Mouse (Mus musculus): ENCODE data around the gene Mapk10. TPM values are rescaled to one million over a fixed set of nuclear protein-coding genes. Genes with fewer than 3 reads are reported as not detected.

The Mapk10 gene
- 0.59 and 0.82 TPM in 2 replicates for polyA plus RNA-seq (2014; fragmentation: Nextera tagmentation; extraction: Ambion mirVana)

GRCm38 (mm10) chr5:103211101-103211848 lies at the start of gene Mapk10:
TSS of gene Mapk10 (minus strand) at chr5:103211334.
- no peaks in the 10 kb centered on the region for H3K27me3 ChIP-seq (ENCODE audit: control insufficient read depth, insufficient read depth, low read length)
- DNase-seq (ENCODE audit: low spot score) (peak; percentile 71), ATAC-seq (ENCODE audit: insufficient number of reproducible peaks, low FRiP score, low TSS enrichment, low read depth) (peak; percentile 95)
- no peaks in the 10 kb centered on the region for H3K4me1 ChIP-seq (ENCODE audit: control insufficient read depth, insufficient read depth, low read length)
- no peaks in the 10 kb centered on the region for H3K36me3 ChIP-seq (ENCODE audit: control insufficient read depth, insufficient read depth, low read length)
- no peak within 1 kb of the TSS for H3K27ac ChIP-seq (replicated peaks; ENCODE audit: low read depth, low read length)
- no peaks in the 10 kb centered on the region for H3K9me3 ChIP-seq (ENCODE audit: control insufficient read depth, low read length)
- WGBS, result 11% methylated on average over 16 of the region's 16 CpGs
- H3K9ac ChIP-seq (ENCODE audit: low read length), result no peak within 1 kb of the TSS
- H3K4me2 ChIP-seq (ENCODE audit: low read depth, severe bottlenecking), result peak within 1 kb of the TSS; percentile 24; the same call in 1 of the 2 replicates
- H3K4me3 ChIP-seq (ENCODE audit: low read depth, low read length), result no peak within 1 kb of the TSS; the same call in 1 of the 2 replicates

- Histone ChIP-seq H3K9ac (ENCODE audit: low read length) (no peak overlapping the region), H3K4me2 (ENCODE audit: low read depth, severe bottlenecking) (no peak overlapping the region), H3K4me1 (ENCODE audit: control insufficient read depth, insufficient read depth, low read length) (no peaks in the 10 kb centered on the region), H3K36me3 (ENCODE audit: control insufficient read depth, insufficient read depth, low read length) (no peaks in the 10 kb centered on the region), H3K4me3 (ENCODE audit: low read depth, low read length) (no peak overlapping the region), H3K27me3 (ENCODE audit: control insufficient read depth, insufficient read depth, low read length) (no peaks in the 10 kb centered on the region), H3K27ac (replicated peaks; ENCODE audit: low read depth, low read length) (no peak overlapping the region), H3K9me3 (ENCODE audit: control insufficient read depth, low read length) (no peaks in the 10 kb centered on the region)
- DNase-seq (ENCODE audit: low spot score) (no peak), ATAC-seq (ENCODE audit: insufficient number of reproducible peaks, low FRiP score, low TSS enrichment, low read depth) (no peak)
- WGBS, result 88% methylated on average over 5 of the region's 5 CpGs
These were observed 45.0 kb upstream of the Mapk10 start for GRCm38 (mm10) chr5:103256144-103256543.

- H3K36me3 ChIP-seq (ENCODE audit: control insufficient read depth, insufficient read depth, low read length), result no peaks in the 10 kb centered on the region
- H3K9ac ChIP-seq (ENCODE audit: low read length), result no peak overlapping the region
- no peak overlapping the region for H3K27ac ChIP-seq (replicated peaks; ENCODE audit: low read depth, low read length)
- no peak overlapping the region for H3K4me3 ChIP-seq (ENCODE audit: low read depth, low read length)
- no peak for ATAC-seq (ENCODE audit: insufficient number of reproducible peaks, low FRiP score, low TSS enrichment, low read depth)
- WGBS, result 81% methylated on average over 1 of the region's 1 CpGs
- H3K4me2 ChIP-seq (ENCODE audit: low read depth, severe bottlenecking), result no peak overlapping the region
- no peak for DNase-seq (ENCODE audit: low spot score)
- H3K9me3 ChIP-seq (ENCODE audit: control insufficient read depth, low read length), result no peaks in the 10 kb centered on the region
- H3K27me3 ChIP-seq (ENCODE audit: control insufficient read depth, insufficient read depth, low read length), result no peaks in the 10 kb centered on the region
- H3K4me1 ChIP-seq (ENCODE audit: control insufficient read depth, insufficient read depth, low read length), result no peaks in the 10 kb centered on the region
These were observed 31.3 kb upstream of the Mapk10 start for GRCm38 (mm10) chr5:103242430-103242829.

DNA sequence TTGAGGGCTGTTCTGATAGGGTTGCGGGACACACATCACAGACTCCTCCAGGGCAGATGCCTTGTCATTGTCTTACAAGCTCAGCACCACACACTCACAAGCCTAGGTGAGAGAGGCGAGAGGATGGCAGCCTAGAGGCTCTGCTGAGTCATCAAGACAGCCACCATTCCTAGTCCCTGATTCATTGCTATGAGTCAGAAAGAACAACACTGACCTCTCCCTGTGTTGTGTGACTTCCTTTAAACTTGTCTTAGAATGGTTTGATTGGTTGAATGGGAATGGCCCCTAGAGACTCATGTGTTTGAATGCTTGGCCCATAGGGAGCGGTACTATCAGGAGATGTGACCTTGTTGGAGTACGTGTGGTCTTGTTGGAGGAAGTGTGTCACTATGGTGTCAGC lies 20.7 kb upstream of the Mapk10 start:
- H3K4me1 ChIP-seq (ENCODE audit: control insufficient read depth, insufficient read depth, low read length), result no peaks in the 10 kb centered on the region
- no peaks in the 10 kb centered on the region for H3K36me3 ChIP-seq (ENCODE audit: control insufficient read depth, insufficient read depth, low read length)
- H3K9ac ChIP-seq (ENCODE audit: low read length), result no peak overlapping the region
- H3K27me3 ChIP-seq (ENCODE audit: control insufficient read depth, insufficient read depth, low read length), result no peaks in the 10 kb centered on the region
- H3K9me3 ChIP-seq (ENCODE audit: control insufficient read depth, low read length), result no peaks in the 10 kb centered on the region
- ATAC-seq (ENCODE audit: insufficient number of reproducible peaks, low FRiP score, low TSS enrichment, low read depth), result no peak
- no peak overlapping the region for H3K27ac ChIP-seq (replicated peaks; ENCODE audit: low read depth, low read length)
- H3K4me3 ChIP-seq (ENCODE audit: low read depth, low read length), result no peak overlapping the region
- DNase-seq (ENCODE audit: low spot score), result no peak
- H3K4me2 ChIP-seq (ENCODE audit: low read depth, severe bottlenecking), result no peak overlapping the region
- WGBS, result 94% methylated on average over 4 of the region's 4 CpGs

DNA sequence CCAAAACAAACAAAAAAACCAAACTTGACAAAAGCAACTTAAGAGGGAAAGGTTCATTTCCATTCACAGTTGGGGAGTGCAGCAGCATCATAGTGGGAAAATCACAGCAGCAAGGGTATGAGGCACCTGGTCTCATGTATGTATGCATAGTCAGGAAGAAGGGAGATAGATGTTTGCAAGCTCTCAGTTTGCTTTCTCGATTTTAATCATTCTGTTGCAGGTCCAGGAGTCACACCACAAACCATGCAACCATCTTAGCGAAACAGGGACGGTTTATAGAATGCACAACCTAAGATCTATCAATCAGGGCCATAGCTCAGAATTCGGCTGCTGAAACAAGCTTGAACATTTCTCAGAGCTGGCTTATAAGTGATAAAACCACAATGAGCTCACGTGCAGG lies 19.2 kb upstream of the Mapk10 start:
- Histone ChIP-seq H3K27me3 (ENCODE audit: control insufficient read depth, insufficient read depth, low read length) (no peaks in the 10 kb centered on the region), H3K4me2 (ENCODE audit: low read depth, severe bottlenecking) (no peak overlapping the region), H3K9ac (ENCODE audit: low read length) (no peak overlapping the region), H3K27ac (replicated peaks; ENCODE audit: low read depth, low read length) (no peak overlapping the region), H3K9me3 (ENCODE audit: control insufficient read depth, low read length) (no peaks in the 10 kb centered on the region), H3K4me3 (ENCODE audit: low read depth, low read length) (no peak overlapping the region), H3K4me1 (ENCODE audit: control insufficient read depth, insufficient read depth, low read length) (no peaks in the 10 kb centered on the region), H3K36me3 (ENCODE audit: control insufficient read depth, insufficient read depth, low read length) (no peaks in the 10 kb centered on the region)
- WGBS, result 88% methylated on average over 5 of the region's 5 CpGs
- ATAC-seq (ENCODE audit: insufficient number of reproducible peaks, low FRiP score, low TSS enrichment, low read depth) (no peak), DNase-seq (ENCODE audit: low spot score) (no peak)

- H3K9me3 ChIP-seq (ENCODE audit: control insufficient read depth, low read length), result no peaks in the 10 kb centered on the region
- H3K4me3 ChIP-seq (ENCODE audit: low read depth, low read length), result no peak overlapping the region
- no peak for ATAC-seq (ENCODE audit: insufficient number of reproducible peaks, low FRiP score, low TSS enrichment, low read depth)
- H3K36me3 ChIP-seq (ENCODE audit: control insufficient read depth, insufficient read depth, low read length), result no peaks in the 10 kb centered on the region
- H3K4me1 ChIP-seq (ENCODE audit: control insufficient read depth, insufficient read depth, low read length), result no peaks in the 10 kb centered on the region
- H3K4me2 ChIP-seq (ENCODE audit: low read depth, severe bottlenecking), result no peak overlapping the region
- no peaks in the 10 kb centered on the region for H3K27me3 ChIP-seq (ENCODE audit: control insufficient read depth, insufficient read depth, low read length)
- WGBS, result 80% methylated on average over 3 of the region's 3 CpGs
- H3K9ac ChIP-seq (ENCODE audit: low read length), result no peak overlapping the region
- DNase-seq (ENCODE audit: low spot score), result no peak
- H3K27ac ChIP-seq (replicated peaks; ENCODE audit: low read depth, low read length), result no peak overlapping the region
These were observed 18.2 kb upstream of the Mapk10 start for GRCm38 (mm10) chr5:103229321-103229720.

- H3K4me2 ChIP-seq (ENCODE audit: low read depth, severe bottlenecking), result no peak overlapping the region
- H3K27ac ChIP-seq (replicated peaks; ENCODE audit: low read depth, low read length), result no peak overlapping the region
- no peaks in the 10 kb centered on the region for H3K27me3 ChIP-seq (ENCODE audit: control insufficient read depth, insufficient read depth, low read length)
- ATAC-seq (ENCODE audit: insufficient number of reproducible peaks, low FRiP score, low TSS enrichment, low read depth) (no peak), DNase-seq (ENCODE audit: low spot score) (no peak)
- no peak overlapping the region for H3K9ac ChIP-seq (ENCODE audit: low read length)
- no peaks in the 10 kb centered on the region for H3K9me3 ChIP-seq (ENCODE audit: control insufficient read depth, low read length)
- H3K4me3 ChIP-seq (ENCODE audit: low read depth, low read length), result no peak overlapping the region
- WGBS, result 74% methylated on average over 2 of the region's 2 CpGs
- H3K36me3 ChIP-seq (ENCODE audit: control insufficient read depth, insufficient read depth, low read length), result no peaks in the 10 kb centered on the region
- no peaks in the 10 kb centered on the region for H3K4me1 ChIP-seq (ENCODE audit: control insufficient read depth, insufficient read depth, low read length)
These were observed 10.9 kb upstream of the Mapk10 start for GRCm38 (mm10) chr5:103221997-103222396.

DNA sequence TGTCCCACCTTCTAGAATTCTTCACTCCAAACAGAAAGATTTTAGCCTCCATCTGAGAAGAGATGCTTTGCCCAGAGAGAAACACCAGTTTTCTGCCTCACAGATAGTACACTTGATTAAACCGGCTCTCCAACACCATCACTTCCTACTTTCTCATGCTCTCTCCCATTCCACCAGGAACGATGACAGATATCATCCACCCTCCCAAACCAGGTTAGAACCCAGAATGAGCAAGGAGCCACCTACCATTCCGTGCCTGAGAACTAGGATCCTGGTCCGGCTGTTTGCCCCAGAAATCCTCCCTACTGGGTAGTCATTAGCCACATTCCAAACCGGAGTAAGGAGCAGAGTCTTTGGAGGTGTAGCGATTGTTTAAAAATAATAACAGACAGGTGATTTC lies 490 bp downstream of the Mapk10 start:
- ATAC-seq (ENCODE audit: insufficient number of reproducible peaks, low FRiP score, low TSS enrichment, low read depth) (no peak), DNase-seq (ENCODE audit: low spot score) (peak; percentile 22)
- H3K27ac ChIP-seq (replicated peaks; ENCODE audit: low read depth, low read length), result no peak overlapping the region
- H3K27me3 ChIP-seq (ENCODE audit: control insufficient read depth, insufficient read depth, low read length), result no peaks in the 10 kb centered on the region
- no peak overlapping the region for H3K4me3 ChIP-seq (ENCODE audit: low read depth, low read length)
- no peaks in the 10 kb centered on the region for H3K9me3 ChIP-seq (ENCODE audit: control insufficient read depth, low read length)
- no peaks in the 10 kb centered on the region for H3K36me3 ChIP-seq (ENCODE audit: control insufficient read depth, insufficient read depth, low read length)
- H3K9ac ChIP-seq (ENCODE audit: low read length), result no peak overlapping the region
- H3K4me2 ChIP-seq (ENCODE audit: low read depth, severe bottlenecking), result peak overlapping the region; percentile 24; the same call in 1 of the 2 replicates
- no peaks in the 10 kb centered on the region for H3K4me1 ChIP-seq (ENCODE audit: control insufficient read depth, insufficient read depth, low read length)
- WGBS, result 50% methylated on average over 6 of the region's 6 CpGs

DNA sequence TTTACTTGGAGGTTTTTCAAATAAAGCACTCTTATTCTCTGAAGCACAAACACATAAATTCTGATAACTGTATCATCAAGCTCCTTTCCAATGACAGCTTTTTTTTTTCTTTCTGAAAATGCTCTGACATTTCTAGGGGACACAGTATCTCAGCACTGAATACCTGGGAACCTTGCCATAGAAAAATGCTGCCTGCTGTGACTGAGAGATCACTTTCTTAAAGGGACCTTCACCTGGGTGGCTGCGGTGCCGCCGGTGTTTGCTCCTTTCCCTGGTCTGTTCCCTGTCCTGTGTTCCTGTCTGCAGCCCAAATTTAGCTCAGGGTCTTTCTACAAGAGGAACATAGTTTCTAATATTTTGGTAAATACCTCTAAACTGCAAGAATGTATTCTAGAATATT lies 1.1 kb downstream of the Mapk10 start:
- Histone ChIP-seq H3K27ac (replicated peaks; ENCODE audit: low read depth, low read length) (no peak overlapping the region), H3K4me3 (ENCODE audit: low read depth, low read length) (no peak overlapping the region), H3K4me2 (ENCODE audit: low read depth, severe bottlenecking) (no peak overlapping the region), H3K9me3 (ENCODE audit: control insufficient read depth, low read length) (no peaks in the 10 kb centered on the region), H3K27me3 (ENCODE audit: control insufficient read depth, insufficient read depth, low read length) (no peaks in the 10 kb centered on the region), H3K9ac (ENCODE audit: low read length) (no peak overlapping the region), H3K4me1 (ENCODE audit: control insufficient read depth, insufficient read depth, low read length) (no peaks in the 10 kb centered on the region), H3K36me3 (ENCODE audit: control insufficient read depth, insufficient read depth, low read length) (no peaks in the 10 kb centered on the region)
- ATAC-seq (ENCODE audit: insufficient number of reproducible peaks, low FRiP score, low TSS enrichment, low read depth) (no peak), DNase-seq (ENCODE audit: low spot score) (no peak)
- 81% methylated on average over 3 of the region's 3 CpGs for WGBS

Measured in limb, embryonic 11.5 days (tissue).